Mouse (Mus musculus): ENCODE data around the gene Slc25a45.
A peak's percentile ranks its signal among the peaks of the same experiment; 100 is the strongest.

Gene Slc25a45

DNA sequence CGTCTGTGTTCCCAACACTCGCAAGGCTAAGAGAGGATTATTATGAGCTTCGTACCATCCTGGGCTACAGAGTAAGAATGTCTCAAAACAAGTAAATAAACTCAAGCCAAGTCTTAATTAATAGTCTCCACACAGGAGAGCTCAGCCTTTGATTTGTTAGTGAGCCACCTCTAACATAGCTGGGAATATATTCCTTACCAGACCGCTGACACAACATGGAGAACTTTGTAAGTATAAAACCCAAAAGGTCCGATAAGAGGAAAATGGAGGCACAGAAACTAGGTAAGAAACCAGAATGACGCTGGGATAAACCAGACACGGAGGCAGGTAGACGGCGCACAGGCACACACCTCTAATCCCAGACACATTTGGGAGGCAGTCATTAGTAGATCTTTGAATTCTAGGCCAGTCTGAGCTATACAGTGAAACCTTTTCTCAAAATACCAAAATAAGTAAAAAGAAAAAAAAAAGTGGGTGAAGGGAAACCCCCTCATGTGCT is 36.7 kb upstream of the Slc25a45 start:
- no peak for DNase-seq

DNA sequence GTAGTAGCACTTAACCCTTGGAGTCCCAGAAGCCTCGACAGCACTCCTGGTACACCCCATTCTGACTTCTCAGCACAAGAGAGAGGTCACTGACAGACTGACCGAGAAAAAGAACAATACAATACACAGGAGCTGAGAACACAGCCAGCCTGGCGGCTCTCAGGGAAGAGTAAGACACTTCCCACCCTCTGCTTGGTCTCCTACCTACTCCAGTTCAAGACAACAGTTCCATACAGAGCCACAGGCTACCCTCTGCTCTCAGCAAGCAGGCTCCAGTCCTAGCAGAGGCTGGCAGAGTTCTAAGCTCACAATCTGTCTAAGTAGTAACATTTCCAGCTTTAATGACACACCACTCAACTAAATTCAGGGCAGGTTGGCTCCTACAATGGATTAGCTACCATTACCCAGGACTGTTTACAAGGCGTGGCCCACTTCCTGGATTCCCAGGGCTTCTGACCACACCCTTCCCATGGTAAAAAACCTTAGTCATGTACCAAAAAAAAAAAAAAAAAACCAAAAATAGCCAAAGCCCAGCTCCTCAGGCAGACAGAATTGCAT is 36.1 kb upstream of the Slc25a45 start:
- DNase-seq = no peak

DNA sequence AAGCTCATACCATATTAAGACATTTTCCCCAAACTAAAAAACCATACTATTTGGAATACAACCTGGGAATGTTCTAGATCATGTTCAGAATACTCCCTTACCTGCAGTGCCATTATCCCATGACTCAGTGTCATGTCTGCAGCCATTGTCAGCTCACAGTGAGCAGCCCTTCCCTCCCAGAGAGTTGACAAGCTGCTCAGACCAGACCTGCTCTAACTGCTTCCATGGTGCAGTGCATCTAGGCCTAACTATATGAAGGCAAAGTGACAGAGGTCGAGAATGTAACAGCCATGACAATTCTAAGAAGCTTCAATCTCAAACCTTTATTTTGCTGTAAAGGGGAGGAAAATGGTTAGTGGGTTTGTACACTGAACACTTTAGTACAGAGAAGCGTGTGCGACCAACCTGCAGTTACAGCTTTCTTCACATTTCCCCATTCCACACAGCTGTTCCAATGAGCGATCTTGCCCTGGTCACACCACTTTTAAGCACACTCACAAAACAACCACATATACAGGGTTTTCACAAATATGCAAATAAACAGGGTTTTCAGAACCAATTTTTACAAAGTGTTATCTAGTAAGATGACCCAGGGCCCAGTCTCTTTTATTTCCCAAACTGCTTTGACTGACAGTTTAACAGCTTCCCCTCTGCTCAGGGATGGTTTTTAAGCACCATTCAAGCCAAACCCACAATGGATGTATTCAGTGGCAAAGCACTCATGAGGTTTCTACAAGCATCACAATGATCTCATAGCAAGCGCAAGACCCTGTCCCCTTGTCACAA is 35.4 kb upstream of the Slc25a45 start:
- no peak for DNase-seq

DNA sequence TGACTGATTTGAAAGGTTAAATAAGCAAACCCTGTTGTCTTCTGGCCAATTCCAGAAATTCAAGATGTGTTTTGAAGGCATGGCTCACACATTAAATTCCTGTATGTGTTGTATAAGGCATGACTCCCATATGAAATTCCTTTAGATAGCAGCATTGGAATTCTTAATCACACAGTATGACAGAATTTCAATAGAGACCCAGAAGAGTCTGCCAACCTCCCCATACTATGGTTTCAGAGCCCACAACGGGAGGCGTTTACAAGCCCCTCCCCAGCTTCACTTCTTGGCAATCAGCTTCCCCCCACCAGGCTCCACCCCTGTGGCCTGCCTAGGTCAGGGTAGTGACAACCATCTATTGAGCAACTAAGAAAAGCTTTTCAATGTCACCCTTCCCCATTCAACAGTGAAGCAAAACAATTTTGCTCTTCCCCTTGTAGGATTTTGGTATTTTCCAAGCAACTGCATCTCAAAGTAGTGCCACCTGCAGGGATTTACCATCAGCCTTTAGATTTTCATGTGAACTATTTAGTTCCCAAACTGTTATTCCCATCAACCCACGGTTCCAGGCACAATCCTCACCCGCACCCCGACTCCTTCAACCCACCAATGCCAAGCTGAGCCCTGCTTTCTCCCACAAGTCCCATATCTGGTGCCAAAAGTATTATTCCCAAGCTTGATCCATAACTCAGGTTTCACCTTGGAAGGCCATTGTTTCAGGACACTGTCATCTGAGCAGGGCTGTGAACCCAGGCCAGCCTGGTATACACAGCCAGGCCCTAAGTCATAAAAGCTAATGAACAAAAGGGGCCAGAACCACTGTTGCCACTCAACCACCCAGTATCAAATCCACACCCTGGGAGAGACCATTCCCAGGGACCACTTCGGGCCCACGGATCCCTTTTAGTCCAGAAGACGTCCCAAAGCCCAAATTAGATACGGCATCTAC is 34.5 kb upstream of the Slc25a45 start:
- no peak for DNase-seq

DNA sequence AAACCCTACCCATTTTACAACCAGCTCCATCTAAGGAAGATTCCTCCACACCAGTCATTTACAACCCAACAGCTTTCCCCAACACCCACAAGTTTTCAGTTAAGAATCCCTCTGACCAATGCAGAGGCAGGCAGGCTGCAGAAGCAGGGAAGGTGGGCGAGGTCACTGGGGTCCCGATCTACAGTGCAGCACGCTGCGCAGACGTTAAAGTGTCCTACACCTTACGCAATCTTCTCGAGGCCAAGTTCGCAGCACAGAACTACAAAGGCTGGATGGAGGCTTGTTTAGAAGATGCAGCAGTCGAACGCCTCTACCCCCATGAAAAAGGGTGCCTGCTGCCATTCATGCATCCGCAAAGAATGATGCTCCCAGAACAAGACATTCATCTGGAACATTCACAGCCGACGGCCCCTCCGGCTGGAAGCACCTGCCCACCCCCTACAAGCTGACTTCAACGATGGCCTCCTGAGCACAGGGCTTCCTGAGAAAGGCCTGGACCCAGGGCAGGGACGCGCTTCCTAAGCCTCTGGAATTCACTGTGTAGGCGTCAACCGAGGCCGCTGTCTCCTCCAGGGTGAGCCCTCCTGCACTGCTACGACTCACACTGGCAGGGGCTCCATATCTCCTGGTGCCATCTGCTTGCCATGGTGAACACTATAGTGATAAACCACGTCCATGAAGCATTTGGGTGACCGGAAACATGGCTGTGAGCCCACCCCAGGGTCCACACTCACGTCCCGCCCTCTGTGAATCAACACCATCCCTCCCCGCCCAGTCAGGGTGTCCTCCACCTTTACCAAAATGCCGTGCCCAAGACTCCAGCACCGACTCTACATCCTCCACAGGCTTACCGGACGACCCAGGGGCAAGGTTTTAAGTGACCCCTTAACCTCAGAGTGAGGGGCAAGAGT is 33.6 kb upstream of the Slc25a45 start:
- no peak for DNase-seq

DNA sequence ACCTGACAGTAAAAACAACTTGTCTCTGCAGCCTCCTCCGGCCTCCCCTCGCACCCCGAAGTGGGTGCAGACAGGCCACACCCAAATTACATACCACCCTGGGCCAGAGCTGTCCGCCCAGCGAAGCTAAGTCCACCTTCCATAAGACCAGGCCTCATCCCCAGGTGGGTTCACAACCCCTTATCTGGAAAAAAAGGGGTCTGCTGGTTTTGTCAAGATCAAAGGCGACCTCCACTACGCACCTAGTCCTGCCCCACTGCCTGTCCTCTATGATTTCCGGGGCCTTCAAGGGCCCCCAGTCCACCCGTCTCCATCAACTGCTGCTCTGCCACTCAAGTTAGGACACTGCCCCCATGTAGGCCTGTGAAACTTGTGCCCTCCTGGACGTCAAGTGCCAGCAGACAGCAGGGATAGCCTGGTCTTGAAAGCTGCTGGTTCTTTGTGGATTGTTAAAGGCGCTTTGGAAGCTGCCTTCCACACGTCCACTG is 32.7 kb upstream of the Slc25a45 start:
- no peak for DNase-seq

DNA sequence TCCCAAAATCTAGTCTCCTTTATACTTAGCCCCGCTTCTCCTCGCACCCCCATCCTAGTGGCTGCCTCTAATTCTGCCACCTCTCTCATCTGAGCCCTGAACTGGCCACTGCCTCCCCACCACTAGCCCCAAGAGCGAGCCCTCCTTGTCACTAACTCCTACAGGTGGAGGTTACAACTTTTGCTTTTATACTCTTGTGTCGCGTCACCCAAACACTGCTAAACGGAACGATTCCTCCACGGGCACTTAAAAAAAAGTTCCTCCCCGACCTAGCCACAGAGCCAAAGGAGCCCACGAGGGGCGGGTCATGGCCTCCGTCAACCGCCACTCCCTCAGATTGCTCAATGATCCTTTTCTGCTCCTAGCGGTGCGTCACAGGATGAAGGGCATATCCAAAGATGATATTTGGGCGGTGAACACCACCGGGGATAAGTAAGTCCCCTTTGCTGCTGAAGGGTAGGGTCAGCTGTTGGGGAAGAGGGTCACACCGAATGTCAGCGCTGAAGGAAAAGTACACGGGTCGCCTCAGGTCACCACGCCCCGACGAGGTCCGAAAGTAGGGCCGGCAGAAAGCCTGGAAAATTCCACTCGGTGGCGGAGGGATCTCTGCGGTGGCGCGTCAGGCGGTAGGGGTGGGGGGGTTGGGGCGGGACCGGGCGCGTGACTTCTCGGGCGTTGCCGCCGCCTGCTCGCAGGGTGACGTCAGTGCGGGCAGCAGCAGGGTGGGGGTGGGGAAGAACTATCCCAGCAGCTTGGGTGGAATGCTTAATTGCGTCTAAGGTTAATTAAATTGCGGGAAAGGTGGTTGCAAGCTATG is 32.1 kb upstream of the Slc25a45 start:
- DNase-seq = peak; percentile 92

DNA sequence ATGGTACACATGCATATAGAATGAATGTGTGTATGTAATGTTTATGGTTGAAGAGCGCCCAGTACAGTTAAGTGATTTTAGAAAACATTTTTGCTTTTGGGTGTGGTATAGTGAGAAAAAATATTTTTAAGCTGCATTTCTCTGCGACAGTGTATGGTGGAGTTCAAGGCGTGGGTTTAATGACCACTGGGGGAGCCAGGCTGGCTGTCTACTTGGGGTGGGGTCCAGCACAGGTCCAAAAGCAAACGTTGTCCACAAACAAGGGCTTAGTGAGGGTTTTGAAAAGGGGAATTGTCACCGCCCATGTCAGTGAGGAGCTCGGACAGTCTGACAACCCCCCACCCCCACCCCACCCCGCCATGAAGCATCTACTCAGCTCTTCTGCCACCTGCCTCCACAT is 31.5 kb upstream of the Slc25a45 start:
- no peak for DNase-seq

DNA sequence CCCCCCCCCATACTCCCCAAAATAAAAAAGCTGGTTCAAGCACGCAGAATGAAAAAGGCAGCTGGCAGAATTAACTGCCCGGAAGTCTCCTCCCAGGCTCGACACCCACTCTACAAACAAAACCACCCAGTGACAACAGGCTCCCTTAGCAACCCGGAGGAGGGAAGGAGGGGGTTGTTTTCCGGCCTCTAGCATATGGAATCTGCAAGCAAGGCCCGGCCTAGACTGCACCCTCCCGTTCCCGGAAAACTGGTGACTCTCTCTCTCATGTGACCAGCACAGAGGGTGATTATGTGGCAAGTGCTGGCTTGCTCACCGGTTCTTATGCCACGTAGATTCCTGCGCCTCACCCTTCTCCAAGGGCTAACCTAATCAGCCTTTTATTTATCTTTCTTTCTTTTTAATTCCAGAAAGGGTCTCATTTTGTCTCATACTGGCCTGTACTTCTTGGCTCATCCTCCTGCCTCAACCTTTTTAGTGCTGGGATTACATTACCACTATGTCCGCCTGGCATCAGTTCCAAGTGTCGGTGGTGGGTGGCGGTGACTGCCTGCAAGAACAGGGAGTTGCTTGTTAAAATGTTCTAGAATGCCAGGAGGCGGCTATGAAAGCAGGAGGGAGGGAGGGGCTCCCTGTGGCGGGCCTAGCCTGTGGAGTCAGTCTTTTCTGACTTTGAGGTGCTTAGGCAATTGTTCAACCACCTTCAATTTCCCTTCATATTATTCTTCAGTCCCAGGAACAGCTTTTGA is 30.9 kb upstream of the Slc25a45 start:
- peak; percentile 97 for DNase-seq

DNA sequence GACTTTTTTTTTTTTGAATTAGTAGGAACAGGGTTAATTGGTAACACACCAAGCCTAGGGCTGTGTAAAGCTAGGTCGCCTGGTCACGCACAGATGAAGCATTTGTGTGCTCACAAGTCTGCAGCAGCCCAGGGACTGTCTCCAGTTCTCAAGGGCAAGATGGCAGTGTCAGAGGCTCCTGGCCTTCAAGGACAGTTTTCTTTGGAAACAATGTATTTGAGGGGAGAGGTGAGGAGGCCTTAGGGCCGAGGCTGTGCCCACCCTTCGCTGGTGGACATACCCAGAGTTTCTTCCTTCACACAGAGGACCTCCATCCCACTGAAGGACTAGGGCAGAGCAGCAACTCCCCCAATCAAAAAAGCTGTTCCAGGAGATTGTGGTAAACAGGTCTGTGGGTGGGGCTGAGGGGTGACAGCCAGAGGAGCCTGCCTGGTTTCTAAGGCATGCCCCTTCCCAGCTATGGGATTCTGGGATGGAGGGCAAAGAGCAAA is 30.3 kb upstream of the Slc25a45 start:
- no peak for DNase-seq

DNA sequence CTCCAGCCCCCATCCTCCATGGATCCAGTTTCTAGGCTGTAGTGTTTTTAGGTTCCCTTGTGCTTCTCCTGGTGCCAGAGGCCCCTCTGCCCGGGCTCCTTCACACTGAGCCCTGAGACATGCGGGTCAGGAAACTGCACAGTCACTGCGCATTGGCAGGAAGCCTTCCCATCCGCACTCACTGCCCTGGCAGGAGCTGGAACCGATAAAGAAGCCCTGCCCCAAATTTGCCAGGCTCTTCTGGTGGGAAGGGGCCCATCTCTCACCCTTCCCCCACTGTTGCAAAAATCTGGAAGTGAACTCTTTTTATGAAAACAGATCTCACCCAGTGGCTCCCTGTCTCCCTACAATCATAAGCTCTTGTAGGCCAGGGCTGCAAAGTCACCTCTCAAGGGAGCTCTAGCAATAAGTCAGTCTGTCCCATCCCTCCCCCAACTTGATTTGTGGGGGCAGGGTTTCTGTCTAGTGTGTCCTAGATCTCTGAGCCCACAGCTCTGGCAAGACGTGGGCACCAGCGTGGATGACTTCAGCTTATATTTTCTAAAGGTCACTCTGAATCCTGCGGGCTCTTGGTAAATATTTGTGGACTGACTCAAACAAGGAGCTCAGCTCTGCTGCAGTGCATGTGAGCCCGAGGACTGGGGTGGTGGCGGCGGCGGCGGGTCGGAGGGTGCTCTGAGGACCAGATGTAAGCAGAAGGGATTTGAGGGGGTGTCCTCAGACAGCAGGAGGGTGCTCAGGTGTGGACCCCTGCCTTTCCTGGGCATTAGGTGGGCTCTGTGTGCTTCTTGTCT is 29.4 kb upstream of the Slc25a45 start:
- no peak for DNase-seq

DNA sequence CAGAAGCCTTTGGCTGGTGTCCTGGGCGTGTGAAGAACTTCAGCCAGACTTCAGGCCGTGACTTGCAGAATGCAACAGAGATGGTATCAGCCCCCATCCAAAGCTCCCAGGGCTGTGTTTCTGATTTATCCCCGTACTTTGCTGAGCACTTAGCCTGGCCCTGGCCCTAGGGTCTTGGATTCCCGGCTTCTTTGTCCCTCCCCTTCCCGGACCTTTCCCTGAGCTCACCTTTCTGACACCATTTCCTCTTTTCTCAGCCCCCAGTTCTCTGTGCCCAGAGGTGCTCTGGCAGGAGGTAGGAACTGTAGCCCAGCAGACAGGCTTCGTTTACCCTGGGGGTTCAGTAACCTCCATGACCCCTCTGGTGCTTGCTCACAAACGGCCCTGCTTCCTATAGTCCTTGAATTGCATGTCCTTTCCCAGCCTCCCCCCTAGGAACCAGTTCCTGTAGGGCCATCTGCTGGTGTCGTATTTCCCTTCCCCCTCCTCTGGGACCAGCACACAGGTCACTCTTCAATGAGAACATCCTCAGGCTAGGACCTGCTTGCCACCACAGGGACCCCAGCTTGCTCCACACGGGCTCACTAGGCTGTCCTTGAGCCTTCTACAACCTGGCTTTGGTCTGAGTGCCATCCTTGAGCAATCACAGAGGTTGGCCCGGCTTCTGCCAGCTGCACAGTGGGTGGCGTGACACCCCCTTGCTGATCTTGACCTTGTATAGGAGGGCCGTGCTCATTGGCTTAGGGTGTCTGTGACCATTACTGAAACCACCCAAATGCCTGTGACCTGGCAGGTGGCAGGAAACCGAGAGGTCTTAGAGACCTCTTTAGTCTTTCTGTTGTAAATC is 28.6 kb upstream of the Slc25a45 start:
- no peak for DNase-seq

DNA sequence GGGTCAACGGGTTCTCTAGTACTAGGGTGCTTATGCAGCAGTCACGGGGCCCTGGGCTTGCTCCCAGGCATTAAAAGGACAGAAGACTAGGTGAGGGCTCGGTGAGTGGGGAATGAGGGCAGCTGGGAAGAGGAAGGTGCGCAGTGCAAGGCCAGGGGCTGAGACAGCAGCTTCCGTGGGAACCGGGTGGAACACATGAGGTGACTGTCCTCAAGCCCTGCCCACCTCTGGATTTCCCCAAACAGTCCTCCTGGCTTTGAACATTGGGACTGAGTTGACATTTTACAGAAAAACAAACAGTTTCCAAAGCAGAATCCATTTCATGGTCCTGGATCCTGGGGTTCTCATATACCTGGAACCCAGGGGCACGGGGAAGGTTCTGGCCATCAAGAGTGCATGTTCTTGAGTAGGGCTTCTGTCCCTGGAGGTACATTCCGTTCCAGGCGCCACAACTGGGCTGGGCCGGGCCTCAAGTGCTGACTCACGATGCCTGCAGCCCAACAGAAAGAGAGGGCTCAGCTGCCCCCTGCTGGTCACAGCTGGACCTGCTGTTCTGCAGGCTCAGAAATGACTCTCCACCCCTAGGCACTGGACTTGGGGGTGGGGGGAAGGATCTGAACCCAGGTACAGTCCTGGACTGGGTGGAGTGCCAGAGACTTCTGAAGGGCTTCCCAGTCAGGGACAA is 27.6 kb upstream of the Slc25a45 start:
- DNase-seq = peak; percentile 92

DNA sequence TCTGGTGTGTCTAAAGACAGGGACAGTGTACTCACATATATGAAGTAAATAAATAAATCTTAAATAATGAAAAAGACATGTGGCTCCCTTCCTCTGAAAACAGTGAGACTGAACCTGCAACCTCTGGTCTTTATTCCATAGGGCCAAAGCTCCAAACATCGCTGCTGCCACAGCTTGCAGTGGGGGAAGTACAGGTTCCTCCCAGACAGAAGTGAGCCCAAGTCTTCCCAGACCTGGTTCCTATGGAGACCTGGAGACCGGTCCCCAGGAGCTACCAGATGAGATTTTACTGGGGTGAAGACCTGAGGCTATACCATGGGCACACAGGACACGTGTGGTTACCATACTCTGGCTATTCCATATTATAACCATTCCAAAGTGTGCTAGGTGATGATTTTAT is 26.7 kb upstream of the Slc25a45 start:
- DNase-seq = no peak

DNA sequence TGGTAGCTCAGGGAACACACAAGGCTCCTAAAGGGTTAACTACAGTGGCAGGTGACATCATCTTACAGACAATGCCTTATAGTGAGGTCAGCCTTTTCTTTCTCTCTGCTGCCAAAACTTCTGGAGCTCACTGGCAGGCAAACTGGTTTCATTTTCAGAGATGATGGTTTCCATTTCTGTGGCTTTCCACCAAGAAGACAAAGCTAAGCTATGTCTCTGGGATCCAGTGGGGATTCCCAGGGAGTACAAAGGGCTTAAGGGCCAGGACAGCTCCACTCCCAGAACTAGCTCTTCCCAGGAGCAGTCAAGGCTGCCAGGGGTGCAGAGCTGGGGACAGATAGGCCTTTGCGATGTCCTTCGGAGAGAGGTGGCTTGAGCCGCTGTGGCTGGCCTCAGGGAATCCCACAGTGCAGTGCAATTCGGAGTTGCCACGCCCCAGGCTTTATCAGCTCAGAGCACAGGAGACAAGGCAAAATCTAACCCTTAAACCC is 26.1 kb upstream of the Slc25a45 start:
- no peak for DNase-seq

DNA sequence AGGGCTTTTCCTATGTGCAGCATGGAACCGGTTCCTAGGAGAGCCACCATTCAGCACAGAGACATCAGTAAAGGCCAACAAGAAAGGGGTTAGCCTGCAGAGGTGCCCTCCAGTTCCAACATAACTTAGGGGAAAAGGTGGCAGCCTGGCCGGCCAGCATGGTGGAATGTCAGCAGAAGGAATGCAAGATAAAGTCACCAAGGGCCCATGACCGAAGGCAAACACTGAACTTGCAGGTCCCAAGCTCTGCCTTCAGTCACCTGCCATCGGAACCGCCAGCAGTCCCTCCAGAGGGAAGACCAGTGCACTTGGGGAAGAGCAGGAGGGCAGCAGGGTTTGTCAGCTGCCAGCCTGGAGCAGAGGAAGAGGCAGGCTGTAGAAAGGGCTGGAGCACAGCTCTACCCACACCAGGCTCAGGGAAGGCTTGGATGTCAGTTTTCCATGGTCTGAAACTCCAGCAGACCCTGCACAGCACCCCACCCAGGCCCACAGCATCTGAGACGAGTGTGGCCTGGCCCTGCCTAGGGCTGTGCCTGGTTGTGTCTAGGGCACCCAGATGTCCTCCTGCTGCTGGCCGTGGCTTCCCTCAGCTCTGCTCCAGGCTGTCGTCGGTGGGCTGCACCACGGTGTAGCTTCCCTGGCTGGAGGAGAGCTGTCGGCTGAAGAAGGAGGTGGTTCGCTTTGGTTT is 25.4 kb upstream of the Slc25a45 start:
- no peak for DNase-seq

DNA sequence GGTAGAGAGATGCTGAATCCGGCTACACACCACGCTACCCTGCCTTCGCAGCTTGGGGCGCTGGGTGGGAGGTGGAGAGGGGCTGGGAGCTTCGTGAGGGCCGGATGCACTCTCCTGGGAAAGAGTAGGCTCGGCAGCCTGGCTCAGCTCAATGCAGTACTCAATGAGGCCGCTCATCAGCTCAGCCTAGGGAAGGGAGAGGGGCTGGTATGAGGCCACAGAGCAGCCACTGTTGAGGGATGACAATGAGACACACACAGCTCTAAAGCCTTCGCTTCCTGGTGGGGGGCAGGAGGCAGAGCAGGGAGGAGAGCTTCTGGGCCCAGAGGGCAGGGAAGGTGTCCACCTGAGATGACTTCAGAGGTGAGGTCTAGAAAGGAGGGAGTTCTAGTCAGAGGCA is 21.0 kb upstream of the Slc25a45 start:
- DNase-seq = no peak

Data from layer of hippocampus, adult 9-11 months (tissue).